Mouse (Mus musculus): Measurements from ENCODE around the gene Fabp7.

Fabp7 gene

GRCm38 (mm10) chr10:57807754-57808153 lies 23.1 kb downstream of the Fabp7 start:
- DNase-seq: no peak

- no peak for DNase-seq
These were observed 27.6 kb downstream of the Fabp7 start for GRCm38 (mm10) chr10:57812161-57812856.

- no peak for DNase-seq
These were observed 29.6 kb downstream of the Fabp7 start for GRCm38 (mm10) chr10:57814295-57814694.

GRCm38 (mm10) chr10:57815869-57816268 lies 31.2 kb downstream of the Fabp7 start:
- DNase-seq: no peak

- DNase-seq: no peak
These were observed 34.5 kb downstream of the Fabp7 start for GRCm38 (mm10) chr10:57819209-57819608.

DNA sequence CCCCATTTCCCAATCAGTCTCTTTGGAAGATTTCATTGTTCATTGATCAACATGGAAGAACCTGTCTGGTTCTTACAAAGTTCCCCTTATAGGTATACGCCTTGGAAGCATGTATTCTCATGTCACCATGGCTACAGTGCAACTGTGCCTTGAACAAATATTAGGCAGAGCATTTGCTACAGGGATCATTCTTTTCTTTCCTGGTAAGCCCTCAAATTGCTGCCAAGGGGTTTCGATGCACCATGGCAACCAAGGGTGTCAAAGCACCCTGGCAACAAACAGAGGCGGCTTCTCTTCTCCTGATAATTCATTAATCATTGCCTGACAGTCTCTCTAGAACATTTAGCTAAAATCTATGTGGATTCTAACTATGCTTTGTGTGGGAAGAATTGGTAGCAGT lies 37.8 kb downstream of the Fabp7 start:
- peak in 1 of 2 experiments; percentile 27 for DNase-seq

GRCm38 (mm10) chr10:57828649-57829048 lies 44.0 kb downstream of the Fabp7 start:
- no peak for DNase-seq

GRCm38 (mm10) chr10:57829621-57830020 lies 44.9 kb downstream of the Fabp7 start:
- DNase-seq: no peak

GRCm38 (mm10) chr10:57835094-57835493 lies 50.4 kb downstream of the Fabp7 start:
- DNase-seq: no peak

DNA sequence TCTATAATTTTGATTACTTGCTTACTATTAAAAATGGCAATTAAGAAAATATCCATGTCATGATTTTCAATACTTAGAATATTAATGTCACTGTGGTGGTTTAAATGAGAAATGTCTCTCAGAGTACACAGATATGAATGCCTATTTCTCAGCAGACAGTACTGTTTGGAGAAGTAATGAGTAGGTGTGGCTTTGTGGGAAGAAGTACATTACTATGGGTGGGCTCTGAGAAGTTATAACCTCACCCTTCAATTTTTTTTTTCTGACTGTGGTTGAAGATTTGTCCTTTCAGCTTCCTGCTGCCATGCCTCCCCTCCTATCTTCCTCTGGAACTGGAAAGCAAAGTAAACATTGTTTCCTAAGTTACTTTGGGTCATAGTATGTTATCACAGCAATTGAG lies 51.3 kb downstream of the Fabp7 start:
- no peak for DNase-seq

Data from lung, adult 18-20 months (tissue).